ENCODE assay signal across 9 mouse cellular contexts in the genomic region with DNA sequence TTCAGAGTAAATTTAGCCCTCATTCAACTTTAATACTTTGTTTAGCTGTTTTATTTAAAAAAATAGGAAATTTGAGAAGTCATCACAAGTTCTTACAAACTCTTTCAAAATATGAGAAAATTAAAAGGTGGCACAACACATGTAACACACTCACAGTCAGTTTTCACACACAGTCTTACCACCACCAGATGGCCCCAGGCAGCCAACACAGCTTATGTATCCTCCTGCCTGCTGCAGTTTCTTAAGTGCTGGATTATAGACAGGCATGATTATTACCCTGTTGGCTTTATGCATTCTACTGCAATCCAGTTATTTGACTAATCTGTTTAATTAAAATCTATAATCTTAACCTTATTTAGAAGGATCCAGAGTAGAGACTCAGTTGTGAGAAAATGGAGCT. TPM values are rescaled to one million over a fixed set of nuclear protein-coding genes. Genes with fewer than 3 reads are reported as not detected.
A peak's percentile ranks its signal among the peaks of the same experiment; 100 is the strongest.
DNase-seq lines count a peak whose midpoint lies in the region; ATAC-seq lines count a peak whose summit lies in the region.
"Had no signal": no experiment of that assay in that cellular context is flagged by ENCODE, and none has a peak within 500 bp of the region (broad histone marks: within the 10 kb centered on the region; RNA-seq: fewer than 3 reads in every experiment).

No protein-coding gene starts in this region.

- no peak for ATAC-seq in megakaryocyte, adult 5-6 weeks (ENCODE audit: poor library complexity, severe bottlenecking)

- DNase-seq in embryo, embryonic 11 days: peak; percentile 5
- DNase-seq in embryo, embryonic 10.5 days (ENCODE audit: low spot score): no peak
- peak; percentile 23 for DNase-seq in layer of hippocampus, adult 11-12 months (ENCODE audit: low spot score)
- DNase-seq in layer of hippocampus, adult 9-10 months (ENCODE audit: low spot score): no peak
- DNase-seq in adipocyte (ENCODE audit: low spot score): peak; percentile 66
- DNase-seq in retina, postnatal 1 day: peak; percentile 68
- DNase-seq in ovary, postnatal 36 days (ENCODE audit: low spot score): no peak
- DNase-seq: cerebellum, adult 8-10 months had no signal

RNA-seq across cellular contexts. Expression of a gene that starts 12.1 kb away (rescaled TPM):
- total RNA-seq in megakaryocyte, adult 5-6 weeks (2015): 23.9 and 26.7 TPM in 2 replicates
- 28.2 and 29.0 TPM in 2 replicates for total RNA-seq in megakaryocyte, adult 5-6 weeks (2017)

Comparison
In these comparisons a context has a peak if more than half of its experiments do, and no peak if none do; other contexts are left out.
1. DNase-seq: peak in embryo, embryonic 11 days (single experiment), layer of hippocampus, adult 11-12 months (single experiment), adipocyte (single experiment) and retina, postnatal 1 day (single experiment); none in embryo, embryonic 10.5 days (single experiment), layer of hippocampus, adult 9-10 months (single experiment) and ovary, postnatal 36 days (single experiment).